Mouse (Mus musculus) forebrain, postnatal 0 days (tissue): ENCODE measurements around the gene Gm6217. TPM values are rescaled to one million over a fixed set of nuclear protein-coding genes. Genes with fewer than 3 reads are reported as not detected.
"Not testable (repeated sequence)": the region's sequence is repeated elsewhere in the genome, so short reads cannot be mapped to it uniquely, and the experiment has no call there.

Experiments used
- ATAC-seq: fragments of 200-750 bp; cut with Nextera tagmentation; 2 replicates; pipeline ENCODE4 v1.8.0; 2017; ENCODE audit warnings: mild to moderate bottlenecking, moderate library complexity
- DNase-seq: peaks from one replicate; pipeline ENCODE4 v3.0.0-alpha.2; 2015
- H3K27ac ChIP-seq: fragments of 300-500 bp; sonication (generic); 2 replicates; pipeline ENCODE4 v1.5.1; 2014; ENCODE audit warnings: low read depth, mild to moderate bottlenecking, antibody characterized with exemption, low read length, moderate library complexity, mixed read lengths
- H3K27me3 ChIP-seq: fragments of 300-500 bp; sonication (generic); 2 replicates; pipeline ENCODE4 v1.6.1; 2014; ENCODE audit warnings: mild to moderate bottlenecking, low read length, mixed read lengths; ENCODE audit not compliant: insufficient read depth
- H3K36me3 ChIP-seq: fragments of 300-500 bp; sonication (generic); 2 replicates; pipeline ENCODE4 v1.6.1; 2014; ENCODE audit warnings: mild to moderate bottlenecking, moderate library complexity; ENCODE audit not compliant: insufficient read depth
- H3K4me1 ChIP-seq: fragments of 300-500 bp; sonication (generic); 2 replicates; pipeline ENCODE4 v1.6.1; 2014; ENCODE audit warnings: antibody characterized with exemption; ENCODE audit not compliant: insufficient read depth
- H3K4me2 ChIP-seq: fragments of 300-500 bp; sonication (generic); 2 replicates; pipeline ENCODE4 v1.6.1; 2014; ENCODE audit warnings: low read depth, mild to moderate bottlenecking, moderate library complexity
- H3K4me3 ChIP-seq: fragments of 300-500 bp; sonication (generic); 2 replicates; pipeline ENCODE4 v1.5.1; 2014; ENCODE audit warnings: low read depth, low read length, mixed read lengths
- H3K9ac ChIP-seq: fragments of 300-500 bp; sonication (generic); 2 replicates; pipeline ENCODE4 v1.6.1; 2014; ENCODE audit warnings: mild to moderate bottlenecking
- H3K9me3 ChIP-seq: fragments of 300-500 bp; sonication (generic); 2 replicates; pipeline ENCODE4 v1.6.1; 2016; ENCODE audit warnings: low read length
- CTCF ChIP-seq: sonication (generic); IDR thresholded peaks from 2 replicates; pipeline ENCODE4 v1.5.1; 2016; ENCODE audit warnings: antibody characterized with exemption, control low read depth, low read depth
- WGBS: fragments of 180-500 bp; shearing (Covaris S2); extraction: QIAGEN DNeasy Blood & Tissue Kit; methylation state at CpG from one replicate; pipeline ENCODE4 v1.1.7; 2014; 5-methylcytosine and 5-hydroxymethylcytosine counted together
- polyA plus RNA-seq: library from polyadenylated mRNA; unstranded; fragments of >200 nt; fragmentation: Nextera tagmentation; extraction: Ambion mirVana; gene quantifications from 2 replicates; pipeline ENCODE4 v1.2.1, GENCODE M21; 2015
- total RNA-seq: library from RNA; depleted of rRNA; stranded (reverse); fragments of >200 nt; gene quantifications from 2 replicates; pipeline ENCODE4 v1.2.3, GENCODE M21; 2014; rRNA removed

Gene Gm6217
- total and polyA plus RNA-seq, 2 experiments from 2014 or later: not detected

DNA sequence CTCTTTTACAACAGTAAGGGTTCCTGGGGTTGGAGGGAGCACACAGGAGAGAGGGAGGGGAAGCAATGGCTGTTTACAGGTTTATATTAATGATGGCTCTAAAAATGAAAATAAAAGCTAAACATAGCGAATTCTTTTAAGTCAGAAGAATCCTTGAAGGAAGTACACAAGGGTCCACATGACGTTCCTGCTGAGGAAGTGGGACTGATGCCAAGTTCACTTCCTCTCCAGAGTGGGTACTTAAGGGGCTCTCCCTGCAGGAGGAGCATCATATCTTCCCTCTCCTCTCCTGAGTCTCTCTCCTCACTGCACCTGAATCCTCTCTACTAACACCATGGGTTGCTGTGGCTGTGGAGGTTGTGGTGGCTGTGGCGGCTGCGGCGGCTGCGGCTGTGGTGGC lies 6.5 kb downstream of the Gm6217 start, which contains the start of gene A030014E15Rik:
TSS of gene A030014E15Rik (plus strand) at position 268 of the 400 bp plus-strand sequence.
- Histone ChIP-seq H3K9ac (no peak within 1 kb of the TSS), H3K27me3 (no peaks in the 10 kb centered on the region), H3K27ac (no peak within 1 kb of the TSS), H3K9me3 (no peaks in the 10 kb centered on the region), H3K36me3 (no peaks in the 10 kb centered on the region), H3K4me1 (no peaks in the 10 kb centered on the region), H3K4me2 (no peak within 1 kb of the TSS), H3K4me3 (no peak within 1 kb of the TSS)
- no peak for TF ChIP-seq CTCF
- no peak for ATAC-seq
- no peak for DNase-seq
- 89% methylated on average over 6 of the region's 6 CpGs for WGBS

DNA sequence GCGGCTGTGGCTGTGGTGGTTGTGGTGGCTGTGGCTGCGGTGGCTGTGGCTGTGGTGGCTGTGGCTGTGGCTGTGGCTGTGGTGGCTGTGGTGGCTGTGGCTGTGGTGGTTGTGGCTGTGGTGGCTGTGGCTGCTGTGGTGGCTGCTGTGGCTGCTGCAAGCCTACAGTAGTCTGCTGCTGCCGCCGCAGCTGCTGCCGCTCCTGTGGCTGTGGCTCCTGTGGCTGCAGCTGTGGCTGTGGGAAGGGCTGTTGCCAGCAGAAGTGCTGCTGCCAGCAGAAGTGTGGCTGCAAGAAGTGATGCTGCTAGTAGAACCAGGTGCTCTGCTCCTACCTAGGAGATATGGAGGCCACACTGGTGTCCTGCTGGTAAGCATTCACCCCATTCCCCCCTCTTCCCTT lies 17.8 kb downstream of the Gm6217 start:
- H3K27me3 ChIP-seq, ATAC-seq, H3K9ac ChIP-seq, DNase-seq, H3K4me3 ChIP-seq, H3K27ac ChIP-seq, H3K36me3 ChIP-seq, H3K4me1 ChIP-seq, H3K4me2 ChIP-seq, H3K9me3 ChIP-seq: not testable (repeated sequence)
- 98% methylated on average over 5 of the region's 5 CpGs for WGBS

DNA sequence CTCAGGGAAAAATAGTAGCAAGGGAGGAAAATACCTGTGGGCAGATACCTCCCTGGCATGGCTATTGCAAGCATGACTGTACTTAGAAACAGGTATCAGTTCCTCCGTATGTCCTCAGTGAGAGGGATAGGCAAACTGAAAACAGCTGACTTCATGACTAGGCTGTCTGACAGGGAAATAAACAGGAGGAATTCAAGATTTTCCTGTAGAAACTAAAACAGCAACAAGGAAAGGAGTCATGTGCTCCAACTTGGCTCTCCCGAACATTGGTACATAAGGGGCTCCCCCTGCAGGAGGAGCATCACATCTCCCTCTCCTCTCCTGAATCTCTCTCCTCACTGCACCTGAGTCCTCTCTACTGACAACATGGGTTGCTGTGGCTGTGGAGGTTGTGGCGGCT lies 18.2 kb downstream of the Gm6217 start, which contains the start of gene A030005L19Rik:
TSS of gene A030005L19Rik (plus strand) at position 301 of the 400 bp plus-strand sequence.
- Histone ChIP-seq H3K4me2 (no peak within 1 kb of the TSS), H3K9me3 (no peaks in the 10 kb centered on the region), H3K36me3 (no peaks in the 10 kb centered on the region), H3K9ac (no peak within 1 kb of the TSS), H3K27ac (no peak within 1 kb of the TSS), H3K4me3 (no peak within 1 kb of the TSS), H3K27me3 (no peaks in the 10 kb centered on the region), H3K4me1 (no peaks in the 10 kb centered on the region)
- no peak for TF ChIP-seq CTCF
- ATAC-seq: no peak
- no peak for DNase-seq
- 93% methylated on average over 3 of the region's 3 CpGs for WGBS

DNA sequence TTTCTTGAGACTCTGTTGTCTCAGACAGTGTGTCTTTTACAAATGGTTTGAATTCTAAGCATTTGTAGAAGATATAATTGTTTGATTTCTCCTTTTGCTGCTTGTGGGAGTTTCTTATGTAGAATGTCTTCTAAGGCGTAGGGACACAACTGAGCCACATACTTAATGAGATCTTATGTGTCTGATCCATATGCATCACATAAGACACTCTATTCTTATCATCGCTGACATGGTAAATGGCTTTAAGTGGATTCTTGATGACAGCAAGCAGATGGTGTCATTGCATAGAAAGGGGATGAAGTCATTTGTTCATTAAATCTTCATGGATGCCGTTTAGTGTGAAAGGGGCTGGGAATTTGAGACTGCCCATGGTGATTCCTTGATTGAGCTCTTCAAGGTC lies 25.3 kb downstream of the Gm6217 start:
- ATAC-seq (peak; percentile 63), DNase-seq (no peak)
- H3K9me3 ChIP-seq: no peaks in the 10 kb centered on the region
- no peaks in the 10 kb centered on the region for H3K4me1 ChIP-seq
- no peaks in the 10 kb centered on the region for H3K27me3 ChIP-seq
- no peak overlapping the region for H3K4me2 ChIP-seq
- H3K27ac ChIP-seq: no peak overlapping the region
- H3K4me3 ChIP-seq: no peak overlapping the region
- 37% methylated on average over 3 of the region's 3 CpGs for WGBS
- H3K36me3 ChIP-seq: peaks cover 16% of the 10 kb centered on the region
- H3K9ac ChIP-seq: no peak overlapping the region
- TF ChIP-seq CTCF: no peak

DNA sequence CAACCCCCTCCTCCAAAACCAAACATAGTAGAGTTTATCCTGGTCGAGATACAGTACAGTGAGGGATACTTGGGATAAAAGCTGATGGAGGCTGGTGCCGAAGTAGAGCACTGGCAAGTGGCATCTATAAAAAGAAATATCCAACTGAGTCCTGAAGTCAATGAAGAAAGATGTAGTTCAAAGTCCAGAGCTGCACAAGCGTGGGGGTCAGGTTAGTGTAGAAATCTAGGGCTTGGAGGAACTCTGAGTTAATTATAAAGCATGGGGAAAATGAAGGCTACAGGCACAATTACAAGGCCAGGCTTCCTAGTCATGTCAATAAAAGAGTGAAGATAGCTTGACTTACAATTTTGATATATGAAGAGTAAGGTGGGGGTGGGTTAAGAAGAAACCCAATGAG lies 30.0 kb downstream of the Gm6217 start:
- 94% methylated on average over 3 of the region's 3 CpGs for WGBS
- ATAC-seq (no peak), DNase-seq (no peak)
- no peak overlapping the region for H3K4me2 ChIP-seq
- no peaks in the 10 kb centered on the region for H3K9me3 ChIP-seq
- H3K9ac ChIP-seq: no peak overlapping the region
- no peak overlapping the region for H3K27ac ChIP-seq
- H3K4me1 ChIP-seq: no peaks in the 10 kb centered on the region
- H3K4me3 ChIP-seq: no peak overlapping the region
- H3K27me3 ChIP-seq: no peaks in the 10 kb centered on the region
- no peak for TF ChIP-seq CTCF
- H3K36me3 ChIP-seq: peaks cover 19% of the 10 kb centered on the region

DNA sequence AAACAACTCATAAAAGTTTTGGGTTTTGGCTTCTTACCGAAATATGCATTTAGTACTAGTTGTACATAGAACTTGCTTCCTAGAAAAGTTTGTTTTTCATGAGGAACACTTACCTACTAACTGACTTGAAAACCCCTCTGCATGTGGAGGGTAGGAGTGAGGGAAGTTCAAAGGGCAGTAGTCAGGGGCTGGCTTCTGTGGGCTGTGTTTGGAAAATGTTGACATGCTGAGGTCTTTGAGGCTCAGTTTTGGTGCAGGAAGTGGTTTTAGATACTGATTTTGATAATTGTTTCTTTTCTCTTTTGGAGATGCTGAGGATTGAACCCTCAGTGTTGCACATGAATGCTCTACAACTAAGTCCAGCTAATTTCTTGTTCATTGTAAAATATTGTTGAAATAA lies 30.6 kb downstream of the Gm6217 start:
- H3K9me3 ChIP-seq: no peaks in the 10 kb centered on the region
- H3K27ac ChIP-seq: no peak overlapping the region
- H3K4me3 ChIP-seq: no peak overlapping the region
- no peak overlapping the region for H3K4me2 ChIP-seq
- no peaks in the 10 kb centered on the region for H3K27me3 ChIP-seq
- 95% methylated on average over 1 of the region's 1 CpGs for WGBS
- H3K4me1 ChIP-seq: no peaks in the 10 kb centered on the region
- ATAC-seq (no peak), DNase-seq (no peak)
- peaks cover 19% of the 10 kb centered on the region for H3K36me3 ChIP-seq
- no peak for TF ChIP-seq CTCF
- no peak overlapping the region for H3K9ac ChIP-seq

DNA sequence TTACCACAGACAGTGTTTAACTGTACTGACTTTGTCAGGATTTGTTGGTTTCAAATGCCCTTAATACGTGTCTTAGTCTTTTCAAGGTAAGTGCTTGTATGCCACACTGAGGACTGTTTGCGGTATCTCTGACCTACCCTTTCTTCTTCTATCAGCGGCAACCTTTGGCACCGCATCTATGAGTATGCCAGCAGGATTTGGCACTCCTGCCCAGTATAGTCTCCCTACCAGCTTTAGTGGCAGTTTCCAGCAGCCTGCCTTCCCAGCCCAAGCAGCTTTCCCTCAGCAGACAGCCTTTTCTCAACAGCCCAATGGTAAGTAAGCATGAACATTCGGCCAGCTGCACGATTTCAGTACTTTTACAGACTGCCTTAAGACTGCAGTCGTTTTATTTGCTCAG lies 37.9 kb downstream of the Gm6217 start:
- peaks cover 5% of the 10 kb centered on the region; the same call in 1 of the 2 replicates for H3K36me3 ChIP-seq
- ATAC-seq: no peak
- no peak overlapping the region for H3K4me2 ChIP-seq
- H3K9me3 ChIP-seq: no peaks in the 10 kb centered on the region
- H3K4me1 ChIP-seq: no peaks in the 10 kb centered on the region
- WGBS: 95% methylated on average over 7 of the region's 7 CpGs
- no peak overlapping the region for H3K9ac ChIP-seq
- no peaks in the 10 kb centered on the region for H3K27me3 ChIP-seq
- H3K27ac ChIP-seq: no peak overlapping the region
- TF ChIP-seq CTCF: no peak
- no peak for DNase-seq
- H3K4me3 ChIP-seq: no peak overlapping the region

Other genes starting within 250 kb of the Gm6217 start
- 649 and 724 TPM in 2 replicates for gene Mff, start 206.5 kb downstream of the Gm6217 start, total RNA-seq
- 456 and 481 TPM in 2 replicates for gene Mff, start 206.5 kb downstream of the Gm6217 start, polyA plus RNA-seq
- gene Tm4sf20, start 162.9 kb downstream of the Gm6217 start, total RNA-seq: not detected in 2 replicates
- not detected in 2 replicates for gene Tm4sf20, start 162.9 kb downstream of the Gm6217 start, polyA plus RNA-seq
- gene Gm47791, start 160.2 kb downstream of the Gm6217 start, total RNA-seq: not detected in 2 replicates
- not detected in 2 replicates for gene Gm47791, start 160.2 kb downstream of the Gm6217 start, polyA plus RNA-seq
- gene Agfg1, start 91.9 kb downstream of the Gm6217 start, total RNA-seq: 104 and 114 TPM in 2 replicates
- gene Agfg1, start 91.9 kb downstream of the Gm6217 start, polyA plus RNA-seq: 19.4 and 22.2 TPM in 2 replicates
- gene A030005L19Rik, start 18.1 kb downstream of the Gm6217 start, total RNA-seq: not detected in 2 replicates
- not detected in 2 replicates for gene A030005L19Rik, start 18.1 kb downstream of the Gm6217 start, polyA plus RNA-seq
- gene A030014E15Rik, start 6.5 kb downstream of the Gm6217 start, total RNA-seq: 0.54 TPM in 1 of 2 replicates, not detected in the other
- not detected in 2 replicates for gene A030014E15Rik, start 6.5 kb downstream of the Gm6217 start, polyA plus RNA-seq
- gene A030003K21Rik, start 12.0 kb upstream of the Gm6217 start, total RNA-seq: not detected in 2 replicates
- gene A030003K21Rik, start 12.0 kb upstream of the Gm6217 start, polyA plus RNA-seq: 0.18 TPM in 1 of 2 replicates, not detected in the other
- gene Gm7544, start 24.6 kb upstream of the Gm6217 start, total RNA-seq: not detected in 2 replicates
- not detected in 2 replicates for gene Gm7544, start 24.6 kb upstream of the Gm6217 start, polyA plus RNA-seq
- gene Gm47955, start 28.9 kb upstream of the Gm6217 start, total RNA-seq: not detected in 2 replicates
- not detected in 2 replicates for gene Gm47955, start 28.9 kb upstream of the Gm6217 start, polyA plus RNA-seq
- not detected in 2 replicates for gene Gm47959, start 69.1 kb upstream of the Gm6217 start, total RNA-seq
- gene Gm47959, start 69.1 kb upstream of the Gm6217 start, polyA plus RNA-seq: not detected in 2 replicates
- 0.85 and 1.3 TPM in 2 replicates for gene Slc19a3, start 107.0 kb upstream of the Gm6217 start, total RNA-seq
- gene Slc19a3, start 107.0 kb upstream of the Gm6217 start, polyA plus RNA-seq: 0.69 and 0.99 TPM in 2 replicates
- gene Krtap28-10, start 111.1 kb upstream of the Gm6217 start, total RNA-seq: not detected in 2 replicates
- gene Krtap28-10, start 111.1 kb upstream of the Gm6217 start, polyA plus RNA-seq: not detected in 2 replicates
- not detected in 2 replicates for gene Gm47969, start 113.5 kb upstream of the Gm6217 start, total RNA-seq
- gene Gm47969, start 113.5 kb upstream of the Gm6217 start, polyA plus RNA-seq: not detected in 2 replicates
- gene A030005K14Rik, start 128.0 kb upstream of the Gm6217 start, total RNA-seq: not detected in 2 replicates
- not detected in 2 replicates for gene A030005K14Rik, start 128.0 kb upstream of the Gm6217 start, polyA plus RNA-seq
- gene Krtap28-13, start 129.5 kb upstream of the Gm6217 start, total RNA-seq: not detected in 2 replicates
- not detected in 2 replicates for gene Krtap28-13, start 129.5 kb upstream of the Gm6217 start, polyA plus RNA-seq
- not detected in 2 replicates for gene Ccl20, start 185.4 kb upstream of the Gm6217 start, total RNA-seq
- 0.21 TPM in 1 of 2 replicates, not detected in the other for gene Ccl20, start 185.4 kb upstream of the Gm6217 start, polyA plus RNA-seq
- gene Daw1, start 228.4 kb upstream of the Gm6217 start, total RNA-seq: 2.0 and 2.5 TPM in 2 replicates
- 0.93 and 1.6 TPM in 2 replicates for gene Daw1, start 228.4 kb upstream of the Gm6217 start, polyA plus RNA-seq